Mouse (Mus musculus): ENCODE data around the gene Nrip2. TPM values are rescaled to one million over a fixed set of nuclear protein-coding genes. Genes with fewer than 3 reads are reported as not detected.

The Nrip2 gene
- polyA plus RNA-seq (2015; fragmentation: Nextera tagmentation; extraction: Ambion mirVana) = 11.2 and 12.9 TPM in 2 replicates

- Histone ChIP-seq H3K27me3 (replicated peaks) (no peaks in the 10 kb centered on the region), H3K9ac (peak within 1 kb of the TSS; percentile 41), H3K4me1 (peaks cover 26% of the 10 kb centered on the region), H3K27ac (peak within 1 kb of the TSS; percentile 76), H3K4me3 (peak within 1 kb of the TSS; percentile 25), H3K9me3 (no peaks in the 10 kb centered on the region), H3K4me2 (peak within 1 kb of the TSS; percentile 46), H3K36me3 (replicated peaks) (no peaks in the 10 kb centered on the region)
- WGBS = 63% methylated on average over 3 of the region's 3 CpGs
- no peak for ATAC-seq (replicated peaks)
Measured at GRCm38 (mm10) chr6:128398996-128399395, at the start of gene Nrip2. Nrip2 (plus strand) TSS chr6:128399296.

- Histone ChIP-seq H3K9ac (no peak overlapping the region), H3K4me3 (no peak overlapping the region), H3K9me3 (no peaks in the 10 kb centered on the region), H3K27ac (no peak overlapping the region), H3K4me1 (peaks cover 16% of the 10 kb centered on the region), H3K36me3 (replicated peaks) (no peaks in the 10 kb centered on the region), H3K4me2 (no peak overlapping the region), H3K27me3 (replicated peaks) (no peaks in the 10 kb centered on the region)
- 49% methylated on average over 7 of the region's 7 CpGs for WGBS
- 0 out of 2 replicates have a peak, but pooled peaks have one; percentile 11 for ATAC-seq (replicated peaks)
Measured at GRCm38 (mm10) chr6:128349711-128350110, 49.4 kb upstream of the Nrip2 start.

- H3K9me3 ChIP-seq = no peaks in the 10 kb centered on the region
Measured at GRCm38 (mm10) chr6:128354140-128354539, 45.0 kb upstream of the Nrip2 start.

GRCm38 (mm10) chr6:128355201-128355681, 43.9 kb upstream of the Nrip2 start:
- Histone ChIP-seq H3K27ac (peak overlapping the region; percentile 87), H3K9me3 (no peaks in the 10 kb centered on the region)

More at GRCm38 (mm10) chr6:128354140-128354539, 45.0 kb upstream of the Nrip2 start:
- 38% methylated on average over 3 of the region's 3 CpGs for WGBS
- Histone ChIP-seq H3K27me3 (replicated peaks) (no peaks in the 10 kb centered on the region), H3K4me1 (peaks cover 24% of the 10 kb centered on the region), H3K4me2 (peak overlapping the region; percentile 25), H3K27ac (no peak overlapping the region), H3K4me3 (no peak overlapping the region), H3K9ac (no peak overlapping the region; the same call in 1 of the 2 replicates), H3K36me3 (replicated peaks) (0 out of 2 replicates have a peak, but pooled peaks cover 7% of the 10 kb centered on the region)
- ATAC-seq (replicated peaks) = no peak

GRCm38 (mm10) chr6:128355726-128356416, 43.2 kb upstream of the Nrip2 start, which contains the start of gene Tulp3:
Tulp3 (minus strand) TSS chr6:128355851.
- Histone ChIP-seq H3K9me3 (no peaks in the 10 kb centered on the region), H3K27ac (peak within 1 kb of the TSS; percentile 87)
- ATAC-seq (replicated peaks) = peak; percentile 99

More at GRCm38 (mm10) chr6:128355201-128355681, 43.9 kb upstream of the Nrip2 start:
- Histone ChIP-seq H3K27me3 (replicated peaks) (no peaks in the 10 kb centered on the region), H3K4me1 (peaks cover 21% of the 10 kb centered on the region), H3K4me2 (peak overlapping the region; percentile 70), H3K36me3 (replicated peaks) (0 out of 2 replicates have a peak, but pooled peaks cover 7% of the 10 kb centered on the region), H3K9ac (peak overlapping the region; percentile 82), H3K4me3 (peak overlapping the region; percentile 84)
- peak; percentile 78 for ATAC-seq (replicated peaks)
- WGBS = 0% methylated on average over 27 of the region's 28 CpGs

GRCm38 (mm10) chr6:128358999-128359398, 40.1 kb upstream of the Nrip2 start:
- no peaks in the 10 kb centered on the region for H3K9me3 ChIP-seq
- H3K4me3 ChIP-seq = no peak overlapping the region
- no peaks in the 10 kb centered on the region for H3K27me3 ChIP-seq (replicated peaks)
- no peak overlapping the region for H3K9ac ChIP-seq
- ATAC-seq (replicated peaks) = no peak
- no peak overlapping the region for H3K27ac ChIP-seq
- 5% methylated on average over 2 of the region's 2 CpGs for WGBS
- no peak overlapping the region for H3K4me2 ChIP-seq
- 0 out of 2 replicates have a peak, but pooled peaks cover 7% of the 10 kb centered on the region for H3K36me3 ChIP-seq (replicated peaks)
- H3K4me1 ChIP-seq = peaks cover 34% of the 10 kb centered on the region

More at GRCm38 (mm10) chr6:128355726-128356416, 43.2 kb upstream of the Nrip2 start, which contains the start of gene Tulp3:
- H3K4me1 ChIP-seq = peaks cover 25% of the 10 kb centered on the region
- H3K27me3 ChIP-seq (replicated peaks) = no peaks in the 10 kb centered on the region
- peak within 1 kb of the TSS; percentile 82 for H3K9ac ChIP-seq
- 0 out of 2 replicates have a peak, but pooled peaks cover 7% of the 10 kb centered on the region for H3K36me3 ChIP-seq (replicated peaks)
- H3K4me2 ChIP-seq = peak within 1 kb of the TSS; percentile 70
- H3K4me3 ChIP-seq = peak within 1 kb of the TSS; percentile 84
- under 1% methylated on average over 42 of the region's 42 CpGs for WGBS

GRCm38 (mm10) chr6:128361901-128362300, 37.2 kb upstream of the Nrip2 start:
- H3K4me1 ChIP-seq = peaks cover 18% of the 10 kb centered on the region
- H3K27ac ChIP-seq = peak overlapping the region; percentile 86
- H3K9ac ChIP-seq = peak overlapping the region; percentile 69
- H3K27me3 ChIP-seq (replicated peaks) = no peaks in the 10 kb centered on the region
- H3K4me3 ChIP-seq = peak overlapping the region; percentile 61
- H3K9me3 ChIP-seq = no peaks in the 10 kb centered on the region
- WGBS = 12% methylated on average over 9 of the region's 9 CpGs
- H3K36me3 ChIP-seq (replicated peaks) = 0 out of 2 replicates have a peak, but pooled peaks cover 7% of the 10 kb centered on the region
- ATAC-seq (replicated peaks) = no peak
- peak overlapping the region; percentile 94 for H3K4me2 ChIP-seq

- H3K4me2 ChIP-seq = peak within 1 kb of the TSS; percentile 94
- H3K9me3 ChIP-seq = no peaks in the 10 kb centered on the region
- WGBS = under 1% methylated on average over 53 of the region's 76 CpGs
- H3K27me3 ChIP-seq (replicated peaks) = no peaks in the 10 kb centered on the region
- H3K36me3 ChIP-seq (replicated peaks) = 0 out of 2 replicates have a peak, but pooled peaks cover 7% of the 10 kb centered on the region
- H3K9ac ChIP-seq = peak within 1 kb of the TSS; percentile 69
- ATAC-seq (replicated peaks) = peak; percentile 91
- peak within 1 kb of the TSS; percentile 86 for H3K27ac ChIP-seq
- H3K4me1 ChIP-seq = peaks cover 18% of the 10 kb centered on the region
- peak within 1 kb of the TSS; percentile 61 for H3K4me3 ChIP-seq
Measured at GRCm38 (mm10) chr6:128362381-128363006, 36.6 kb upstream of the Nrip2 start, which contains the start of the genes Rhno1 and Foxm1. Rhno1 (minus strand) TSS chr6:128362911. Foxm1 (plus strand) TSS chr6:128362967.

- Histone ChIP-seq H3K4me2 (peak overlapping the region; percentile 94), H3K9ac (peak overlapping the region; percentile 69), H3K4me3 (peak overlapping the region; percentile 61), H3K9me3 (no peaks in the 10 kb centered on the region), H3K4me1 (peaks cover 18% of the 10 kb centered on the region), H3K36me3 (replicated peaks) (0 out of 2 replicates have a peak, but pooled peaks cover 5% of the 10 kb centered on the region), H3K27ac (peak overlapping the region; percentile 86; the same call in 1 of the 2 replicates), H3K27me3 (replicated peaks) (no peaks in the 10 kb centered on the region)
- under 1% methylated on average over 22 of the region's 46 CpGs for WGBS
- ATAC-seq (replicated peaks) = peak; percentile 71
Measured at GRCm38 (mm10) chr6:128363007-128363825, 35.9 kb upstream of the Nrip2 start.

- Histone ChIP-seq H3K27ac (no peak overlapping the region), H3K4me1 (peaks cover 18% of the 10 kb centered on the region), H3K27me3 (replicated peaks) (no peaks in the 10 kb centered on the region), H3K9me3 (no peaks in the 10 kb centered on the region), H3K4me2 (no peak overlapping the region), H3K9ac (no peak overlapping the region), H3K4me3 (no peak overlapping the region), H3K36me3 (replicated peaks) (no peaks in the 10 kb centered on the region)
- WGBS = 77% methylated on average over 6 of the region's 6 CpGs
- no peak for ATAC-seq (replicated peaks)
Measured at GRCm38 (mm10) chr6:128364721-128365120, 34.4 kb upstream of the Nrip2 start.

GRCm38 (mm10) chr6:128366466-128366865, 32.6 kb upstream of the Nrip2 start:
- no peak overlapping the region for H3K4me2 ChIP-seq
- ATAC-seq (replicated peaks) = no peak
- H3K4me1 ChIP-seq = peaks cover 8% of the 10 kb centered on the region
- WGBS = 91% methylated on average over 5 of the region's 5 CpGs
- no peaks in the 10 kb centered on the region for H3K36me3 ChIP-seq (replicated peaks)
- no peaks in the 10 kb centered on the region for H3K9me3 ChIP-seq
- H3K27ac ChIP-seq = no peak overlapping the region
- H3K9ac ChIP-seq = no peak overlapping the region
- H3K27me3 ChIP-seq (replicated peaks) = no peaks in the 10 kb centered on the region
- no peak overlapping the region for H3K4me3 ChIP-seq
